ENCODE assay signal across 9 mouse cellular contexts in the genomic region with DNA sequence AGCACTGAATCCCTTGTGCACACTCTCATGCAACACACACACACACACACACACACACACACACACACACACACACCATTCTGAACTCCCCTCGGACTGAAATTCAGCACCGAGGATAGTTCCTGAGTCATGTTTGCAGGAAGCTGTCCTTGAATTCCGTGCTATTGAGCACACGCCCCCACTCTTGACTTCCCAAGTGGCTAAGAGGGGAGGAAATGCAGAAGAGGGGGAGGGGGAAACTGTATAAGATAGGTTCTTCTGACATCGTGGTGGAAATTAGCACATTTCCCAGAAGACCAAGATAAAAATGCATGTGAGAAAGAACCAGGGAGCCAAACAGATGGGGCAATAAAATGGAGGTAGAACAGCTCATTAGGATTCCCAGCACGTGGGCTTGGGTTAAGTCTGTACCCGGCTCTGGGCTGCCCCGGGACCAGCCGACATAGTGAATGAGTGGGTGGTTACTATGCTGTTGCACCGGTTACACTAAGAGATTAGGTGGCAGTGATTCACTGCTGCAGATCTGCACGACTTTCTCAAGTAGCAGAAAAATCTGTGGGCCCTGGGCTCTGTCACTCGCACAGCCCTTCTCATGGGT. TPM values are rescaled to one million over a fixed set of nuclear protein-coding genes. Genes with fewer than 3 reads are reported as not detected.
DNase-seq lines count a peak whose midpoint lies in the region; ATAC-seq lines count a peak whose summit lies in the region.
"Had no signal": no experiment of that assay in that cellular context is flagged by ENCODE, and none has a peak within 500 bp of the region (broad histone marks: within the 10 kb centered on the region; RNA-seq: fewer than 3 reads in every experiment).

No protein-coding gene starts in this region.

- no peaks in the 10 kb centered on the region for H3K4me1 ChIP-seq in embryonic facial prominence, embryonic 11.5 days (ENCODE audit: control insufficient read depth, insufficient read depth, low read length)

- DNase-seq in layer of hippocampus, adult 18-20 months (ENCODE audit: low spot score in 2 of 2), result peak; percentile 25 to 43
- no peak for DNase-seq in layer of hippocampus, postnatal 14 days (ENCODE audit: low spot score in 2 of 2)
- peak; percentile 75 for DNase-seq in embryonic facial prominence, embryonic 11.5 days (ENCODE audit: low spot score)
- peak; percentile 74 for DNase-seq in left cerebral cortex, postnatal 36 days (ENCODE audit: low spot score in 2 of 2)
- DNase-seq in right cerebral cortex, postnatal 14 days, result peak; percentile 25
- DNase-seq in cerebellum, postnatal 4 days (ENCODE audit: low spot score in 2 of 2), result no peak
- DNase-seq in heart, adult 8-10 months (ENCODE audit: low spot score), result no peak
- no peak for DNase-seq in spleen, postnatal 36 days (ENCODE audit: low spot score in 2 of 2)

- peaks cover 21% of the 10 kb centered on the region for H3K27me3 ChIP-seq in embryonic facial prominence, embryonic 11.5 days (ENCODE audit: control insufficient read depth, insufficient read depth, low read length)

- no peak overlapping the region for H3K4me3 ChIP-seq in embryonic facial prominence, embryonic 11.5 days (ENCODE audit: low read depth, low read length)
- H3K4me3 ChIP-seq: limb, embryonic 15.5 days had no signal

- no peak overlapping the region for H3K27ac ChIP-seq in embryonic facial prominence, embryonic 11.5 days (replicated peaks; ENCODE audit: low read depth, low read length)
- H3K27ac ChIP-seq: limb, embryonic 15.5 days had no signal

- H3K9ac ChIP-seq in embryonic facial prominence, embryonic 11.5 days (replicated peaks; ENCODE audit: low read length), result no peak overlapping the region
- H3K9ac ChIP-seq: limb, embryonic 15.5 days had no signal

- intact Hi-C loops in left cerebral cortex, postnatal 36 days (cut with DNase I), result no loop called here

- H3K9me3 ChIP-seq in embryonic facial prominence, embryonic 11.5 days (replicated peaks; ENCODE audit: control insufficient read depth, low read length), result no peaks in the 10 kb centered on the region
- H3K9me3 ChIP-seq: limb, embryonic 15.5 days had no signal

- ATAC-seq in embryonic facial prominence, embryonic 11.5 days (replicated peaks; ENCODE audit: insufficient number of reproducible peaks, low FRiP score, low TSS enrichment, low read depth), result no peak

- H3K4me2 ChIP-seq in embryonic facial prominence, embryonic 11.5 days (ENCODE audit: low read depth, low read length), result no peak overlapping the region
- H3K4me2 ChIP-seq: limb, embryonic 15.5 days had no signal

- H3K36me3 ChIP-seq in embryonic facial prominence, embryonic 11.5 days (replicated peaks; ENCODE audit: control insufficient read depth, insufficient read depth, low read depth, low read length), result no peaks in the 10 kb centered on the region
- H3K36me3 ChIP-seq: limb, embryonic 15.5 days had no signal

- WGBS in embryonic facial prominence, embryonic 11.5 days, result 29% methylated on average over 12 of the region's 12 CpGs

RNA-seq across cellular contexts. Expression of gene Nptx2, which starts 2.9 kb away (rescaled TPM):
- total RNA-seq in layer of hippocampus, adult 18-20 months (2021), result 10 to 100 TPM; 40.4 to 46.3 TPM
- 10 to 100 TPM; 64.2 to 68.9 TPM for total RNA-seq in layer of hippocampus, postnatal 14 days (2021)
- 0.67 and 1.4 TPM in 2 replicates for polyA plus RNA-seq in embryonic facial prominence, embryonic 11.5 days (2014; fragmentation: Nextera tagmentation; extraction: Ambion mirVana)
- total RNA-seq in left cerebral cortex, postnatal 36 days (2021), result 100 to 1,000 TPM; 101 to 102 TPM
- total RNA-seq in heart, adult 8-10 months (2022), result under 1 TPM in 1 of 4 experiments, not detected in 3; 0.11 TPM

Comparison
In these comparisons a context has a peak if more than half of its experiments do, and no peak if none do; other contexts are left out.
1. DNase-seq: peak in layer of hippocampus, adult 18-20 months (2 of 2), embryonic facial prominence, embryonic 11.5 days (single experiment), left cerebral cortex, postnatal 36 days (2 of 2) and right cerebral cortex, postnatal 14 days (single experiment); none in layer of hippocampus, postnatal 14 days (0 of 2), cerebellum, postnatal 4 days (0 of 2), heart, adult 8-10 months (single experiment) and spleen, postnatal 36 days (0 of 2).
2. RNA of gene Nptx2, which starts 2.9 kb away (total RNA-seq): 101 to 102 TPM in left cerebral cortex, postnatal 36 days, 64.2 to 68.9 TPM in layer of hippocampus, postnatal 14 days and 40.4 to 46.3 TPM in layer of hippocampus, adult 18-20 months; 0.11 TPM in heart, adult 8-10 months; every median in the first group is over 10 times any median in the second.